Mouse (Mus musculus): ENCODE data around the gene Ttll3. TPM values are rescaled to one million over a fixed set of nuclear protein-coding genes. Genes with fewer than 3 reads are reported as not detected.

Gene Ttll3
- polyA plus RNA-seq, 3 experiments from 2014 or later: 6.6 to 18.5 (median 16.4) TPM

DNA sequence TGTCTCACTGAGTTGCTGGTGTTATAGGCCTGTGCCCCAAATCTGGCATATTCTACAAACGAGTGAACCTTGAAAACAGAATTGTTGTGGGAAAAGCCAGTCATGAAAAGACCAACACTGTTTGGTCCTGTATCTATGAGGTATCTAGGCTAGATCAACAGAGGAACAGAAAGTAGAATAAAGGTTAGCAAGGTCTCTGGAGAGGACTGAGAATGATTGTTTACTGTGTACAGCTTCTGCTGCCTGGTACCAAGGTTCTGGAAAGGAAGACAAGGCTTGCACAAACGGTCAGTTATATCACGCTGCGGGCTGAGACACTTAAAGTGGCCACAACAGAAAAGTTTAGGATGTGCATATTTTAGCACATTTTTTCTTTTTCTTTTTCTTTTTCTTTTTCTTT is 37.6 kb downstream of the Ttll3 start:
- no peak for ATAC-seq

DNA sequence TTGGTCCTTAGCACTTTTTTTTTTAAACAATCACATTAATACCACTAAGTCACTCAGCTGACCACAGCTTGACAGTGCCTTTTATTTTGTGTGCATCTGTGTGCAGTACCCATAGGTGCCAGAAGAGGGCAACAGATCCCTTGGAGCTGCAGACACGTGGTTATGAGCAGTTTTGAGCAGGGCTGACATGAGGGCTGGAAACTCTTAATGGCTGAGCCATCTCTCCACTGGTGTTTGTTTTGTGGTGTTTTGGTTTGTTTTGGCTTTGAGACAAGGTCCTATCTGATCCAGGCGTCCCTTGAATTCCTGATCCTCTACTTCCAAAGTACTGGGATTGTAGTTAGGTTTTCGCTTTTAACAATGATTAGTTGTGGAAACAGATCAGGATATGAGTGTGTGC is 38.3 kb downstream of the Ttll3 start:
- ATAC-seq: no peak

DNA sequence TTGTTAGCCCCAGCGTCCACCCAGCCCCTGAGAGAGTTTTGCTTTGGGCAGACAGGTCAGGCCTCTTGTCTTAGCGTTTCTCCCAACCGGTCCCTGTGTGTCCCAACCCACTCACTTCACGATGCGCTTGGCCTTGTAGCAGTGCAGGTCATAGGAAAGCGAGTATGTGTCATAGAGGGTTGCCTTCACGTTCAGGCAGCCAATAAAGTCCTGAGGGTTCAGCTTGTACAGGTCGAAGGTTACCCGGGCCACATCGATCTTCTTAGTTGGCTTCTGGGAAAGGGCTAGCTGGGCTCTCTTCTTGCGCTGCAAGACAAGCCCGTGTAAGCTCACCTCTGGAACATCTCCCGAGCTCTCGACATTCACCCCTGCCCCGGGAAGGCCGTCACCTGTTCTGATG is 38.9 kb downstream of the Ttll3 start:
- ATAC-seq: no peak

DNA sequence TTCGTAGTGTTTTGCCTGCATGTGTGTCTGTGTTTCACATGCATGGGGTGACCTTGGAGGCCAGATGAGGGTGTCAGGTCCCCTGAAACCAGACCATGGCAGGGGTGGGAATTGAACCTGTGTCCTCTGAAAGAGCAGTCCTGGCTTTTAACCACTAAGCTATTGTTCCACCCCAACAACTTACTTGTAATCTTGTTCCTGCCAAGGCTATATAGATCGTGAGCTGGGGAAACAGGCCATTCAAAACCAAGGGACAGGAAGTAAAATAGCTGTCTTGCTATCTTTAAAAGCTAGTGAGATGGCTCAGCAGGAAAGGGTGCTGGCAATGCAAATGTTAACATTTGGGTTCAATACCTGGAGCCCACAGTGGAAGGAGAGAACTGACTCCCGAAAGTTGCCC is 40.9 kb downstream of the Ttll3 start:
- no peak for ATAC-seq

DNA sequence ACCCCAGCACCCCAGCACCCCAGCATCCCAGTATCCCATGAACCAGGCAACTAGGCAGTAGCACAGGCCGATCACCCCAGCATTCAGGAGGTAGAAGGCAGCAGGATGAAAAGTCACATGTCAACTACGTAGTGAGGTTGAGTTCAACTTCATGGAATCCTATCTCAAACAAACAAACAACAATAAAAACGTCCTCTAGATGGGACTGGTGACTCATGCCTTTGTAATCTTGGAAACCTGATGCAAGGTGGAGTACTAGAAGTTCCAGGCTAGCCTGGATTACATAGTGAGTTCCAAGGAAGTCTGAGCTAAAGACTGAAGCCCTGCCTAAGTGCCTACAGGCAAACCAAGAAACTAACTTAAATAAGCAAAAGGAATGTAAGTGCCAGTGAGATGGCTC is 41.8 kb downstream of the Ttll3 start:
- no peak for ATAC-seq

DNA sequence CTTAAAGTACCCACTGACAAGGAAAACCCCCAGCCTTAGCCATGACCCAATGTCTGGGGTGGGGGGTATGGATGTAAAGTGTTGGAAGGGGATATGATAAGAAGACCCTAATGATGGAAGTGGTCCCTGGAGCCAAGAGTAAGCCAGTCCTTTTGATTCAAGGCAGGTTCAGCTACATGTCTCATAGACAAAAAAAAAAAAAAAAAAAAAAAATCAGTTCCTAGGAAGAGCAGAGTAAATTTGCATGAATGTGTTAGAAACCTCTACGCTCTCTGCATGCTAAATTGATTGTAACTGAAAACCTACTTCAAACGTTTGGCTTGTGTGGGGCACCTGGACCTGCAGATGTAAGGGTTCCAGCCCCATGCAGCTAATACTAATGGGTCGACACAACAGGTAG is 42.7 kb downstream of the Ttll3 start:
- ATAC-seq: no peak

DNA sequence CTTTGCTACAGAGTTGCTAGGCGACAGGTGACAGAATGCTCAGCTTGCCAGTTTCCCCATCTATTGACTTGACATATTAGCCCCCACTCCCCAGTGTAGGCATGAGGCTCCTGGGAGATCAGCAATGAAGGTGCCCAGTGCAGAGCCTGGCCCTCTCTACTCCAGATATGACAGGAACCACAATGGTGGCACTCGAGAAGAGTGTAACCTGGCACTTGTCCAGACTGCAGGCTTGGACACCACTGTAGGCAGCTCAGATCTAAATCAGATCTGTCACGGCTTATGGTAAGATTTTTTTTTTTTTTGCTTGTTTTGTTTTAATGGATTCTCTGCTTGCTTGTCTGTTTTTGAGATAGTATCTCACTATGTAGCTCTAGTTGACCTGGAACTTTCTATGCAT is 44.6 kb downstream of the Ttll3 start:
- no peak for ATAC-seq

DNA sequence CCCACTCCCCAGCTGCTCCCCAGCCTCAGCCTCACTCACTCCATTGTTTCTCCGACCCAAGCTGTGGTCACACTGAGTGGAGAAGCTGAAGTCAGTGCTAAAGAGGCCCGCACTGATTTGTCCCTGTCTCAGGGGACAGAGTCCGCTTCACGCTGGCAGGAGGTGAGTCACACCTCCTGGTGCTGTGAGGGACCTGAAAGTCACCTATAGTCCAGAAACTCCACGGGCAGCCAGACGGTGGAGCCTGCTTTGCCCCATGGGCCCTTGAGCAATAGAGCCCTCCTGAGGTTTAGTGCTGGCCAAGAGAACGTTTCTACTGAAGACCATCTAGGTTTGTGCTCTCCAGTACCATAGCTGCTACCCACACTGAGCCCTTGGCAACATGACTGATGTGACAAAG is 45.6 kb downstream of the Ttll3 start:
- ATAC-seq: no peak

DNA sequence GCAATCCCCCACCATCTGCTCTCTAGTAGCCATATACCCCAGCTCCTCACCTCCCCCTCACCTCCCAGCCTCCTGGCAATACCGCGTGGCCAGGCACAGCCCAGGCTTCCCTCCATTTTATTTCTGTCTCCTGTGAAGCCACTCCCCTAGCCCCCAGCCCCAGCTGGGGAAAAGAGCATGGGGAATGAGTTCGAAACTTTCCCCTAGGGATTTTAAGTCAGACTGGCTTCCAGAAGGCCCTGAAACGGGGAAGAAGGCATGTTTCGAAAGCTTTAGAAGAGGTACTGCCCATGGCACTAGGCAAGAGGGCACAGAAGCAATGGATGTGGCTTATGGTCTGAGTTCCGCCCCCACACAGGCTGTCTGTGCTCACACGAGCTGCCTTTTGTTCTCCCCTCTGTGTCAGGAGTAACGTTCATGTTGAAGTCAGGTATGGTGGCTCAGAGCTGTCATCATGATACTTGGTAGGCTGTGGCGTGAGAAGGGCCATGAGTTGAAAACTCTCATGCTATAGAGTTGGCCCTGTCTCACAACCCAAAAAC is 46.7 kb downstream of the Ttll3 start, which contains the start of gene Cidec:
Gene Cidec, minus strand, starts transcription at position 97 of the 542 bp plus-strand sequence.
- ATAC-seq: no peak

DNA sequence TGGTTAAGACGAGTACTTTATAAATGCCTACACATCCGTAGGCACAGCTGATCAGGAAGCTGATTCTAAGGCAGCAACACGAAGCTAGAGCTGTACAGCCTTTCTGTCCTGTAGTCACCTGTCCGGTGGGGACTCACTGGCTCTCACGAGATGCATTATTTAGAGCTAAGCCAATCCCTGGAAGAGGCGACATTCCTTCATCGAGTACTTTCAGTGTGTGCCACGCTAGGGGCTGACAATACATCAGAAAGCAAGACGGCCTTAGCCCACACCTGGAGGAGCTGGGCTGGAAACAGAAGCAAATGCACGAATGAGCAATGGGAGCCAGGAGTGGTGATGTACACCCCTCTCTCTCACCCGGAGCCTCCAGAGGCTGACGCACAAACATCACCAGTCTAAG is 48.1 kb downstream of the Ttll3 start:
- no peak for ATAC-seq

DNA sequence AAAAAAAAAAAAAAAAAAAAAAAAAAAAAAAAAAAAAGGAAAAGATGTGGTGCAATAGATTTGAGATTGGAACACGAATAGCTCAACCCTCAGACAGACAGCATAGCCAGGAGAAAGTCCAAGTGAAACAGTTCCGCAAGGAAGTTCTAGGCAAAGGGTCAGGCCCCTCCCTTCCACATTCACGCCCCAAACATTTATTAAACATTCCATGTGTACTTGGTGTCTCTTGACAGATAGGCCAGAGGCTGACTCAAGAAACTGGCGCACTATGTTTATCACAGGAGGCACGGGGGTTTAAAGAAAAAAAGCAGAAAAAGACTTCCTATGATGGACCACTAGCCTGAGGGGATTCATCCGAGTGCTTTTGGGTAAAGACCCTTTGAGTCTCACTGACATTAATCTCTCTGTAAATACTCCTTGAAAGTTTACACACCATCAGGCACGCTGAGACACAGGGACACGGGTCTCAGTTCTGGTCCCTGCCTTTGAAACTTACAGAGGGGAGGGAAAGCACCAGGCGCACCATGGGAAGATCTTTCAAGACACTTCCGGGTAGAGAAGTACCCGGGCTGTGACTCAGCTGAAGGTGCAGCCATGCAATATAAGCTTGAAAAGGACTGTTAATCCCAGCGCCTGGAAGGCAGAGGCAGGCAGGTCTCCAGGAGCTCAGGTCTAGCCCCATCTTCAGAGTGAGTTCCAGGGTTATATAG is 49.8 kb downstream of the Ttll3 start:
- ATAC-seq: no peak

DNA sequence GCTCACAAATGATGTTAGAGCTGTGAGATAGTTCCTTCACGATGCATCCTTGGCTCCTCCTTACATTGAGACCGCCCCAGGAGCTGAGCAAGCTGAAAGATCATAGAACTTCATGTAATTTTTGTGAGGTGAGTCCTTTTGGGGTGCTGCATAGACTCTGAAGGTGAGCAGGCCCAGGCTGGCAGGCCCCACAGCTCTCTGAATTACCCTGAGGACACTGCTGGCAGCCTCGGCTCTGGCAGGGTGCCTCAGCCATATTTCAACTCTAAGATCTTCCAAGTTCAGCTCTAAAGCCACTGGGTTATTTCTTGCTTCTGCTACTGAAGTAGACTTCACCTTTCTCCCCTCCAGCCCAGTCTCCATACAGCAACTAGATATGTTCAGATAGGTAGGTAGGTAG is 51.6 kb downstream of the Ttll3 start:
- ATAC-seq: no peak

DNA sequence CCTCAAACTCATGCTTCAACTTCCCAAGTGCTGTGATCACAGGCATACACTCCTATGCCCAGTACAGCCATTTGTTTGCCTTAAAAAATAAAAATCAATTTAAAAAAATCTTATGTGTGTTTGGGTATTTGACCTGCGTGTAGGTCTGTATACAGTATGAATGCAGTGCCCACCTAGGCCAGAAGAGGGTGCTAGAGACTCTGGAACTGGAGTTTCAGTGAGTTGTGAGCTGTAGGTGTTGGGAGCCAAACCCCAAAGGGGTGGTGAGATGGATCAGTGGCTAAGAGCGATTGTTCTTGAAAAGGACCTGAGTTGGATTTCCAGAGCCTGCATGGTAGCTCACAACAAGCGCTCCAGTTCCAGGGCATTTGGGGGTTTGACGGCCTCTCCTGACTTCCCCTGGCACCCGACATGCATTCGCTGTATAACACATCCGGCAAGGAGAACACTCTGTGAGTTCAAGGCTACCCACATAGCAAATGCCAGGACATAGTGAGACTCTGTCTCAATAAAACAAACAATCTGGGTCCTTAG is 52.2 kb downstream of the Ttll3 start:
- peak; percentile 68 for ATAC-seq

DNA sequence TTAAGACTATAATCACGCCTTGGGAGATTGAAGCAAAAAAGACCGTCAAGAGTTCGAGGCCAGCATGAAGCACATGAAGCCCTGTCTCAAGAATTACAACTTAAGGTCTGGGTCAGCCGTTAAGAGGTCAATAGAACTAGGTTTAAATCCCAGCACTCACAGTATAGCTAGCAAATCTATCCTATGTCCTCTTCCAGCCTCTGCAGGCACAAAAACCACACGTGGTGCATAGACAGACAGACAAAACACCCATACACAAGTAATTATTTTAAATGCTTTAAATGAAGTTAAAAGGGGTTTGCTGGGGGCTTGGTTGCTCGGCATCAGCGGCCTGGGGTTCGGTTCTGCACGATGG is 53.0 kb downstream of the Ttll3 start:
- ATAC-seq: peak; percentile 14

DNA sequence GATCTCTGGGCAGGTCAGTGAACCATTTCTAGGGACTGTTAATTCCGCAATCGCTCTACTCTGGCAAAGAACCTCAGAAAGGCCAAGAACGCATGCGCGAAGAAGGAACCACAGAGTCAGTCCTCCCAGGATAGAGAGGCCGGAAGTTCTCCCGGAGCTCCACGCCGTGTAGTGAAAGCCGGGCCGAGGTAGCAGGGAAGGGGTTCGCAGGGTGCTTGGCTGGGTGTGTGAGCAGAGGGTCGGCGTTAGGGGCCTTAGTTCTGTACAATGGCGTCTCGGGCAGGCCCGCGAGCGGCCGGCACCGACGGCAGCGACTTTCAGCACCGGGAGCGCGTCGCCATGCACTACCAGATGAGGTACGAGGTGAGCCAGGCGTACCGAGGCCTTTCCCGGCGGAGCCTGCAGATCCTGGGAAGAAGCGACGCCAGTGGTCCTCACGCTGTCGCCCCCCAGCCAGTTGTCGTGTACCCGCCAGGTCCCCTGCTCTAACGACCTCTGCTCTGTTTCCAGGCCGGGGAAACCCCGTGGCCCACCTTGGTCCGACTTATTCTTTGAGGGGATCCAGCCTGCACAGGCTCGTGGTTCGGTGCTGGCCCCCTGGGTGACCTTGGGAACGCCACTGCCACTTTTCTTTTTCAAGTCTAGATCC is 53.5 kb downstream of the Ttll3 start, which contains the start of gene Jagn1:
Gene Jagn1, plus strand, starts transcription at position 128 of the 649 bp plus-strand sequence.
- peak; percentile 93 for ATAC-seq

DNA sequence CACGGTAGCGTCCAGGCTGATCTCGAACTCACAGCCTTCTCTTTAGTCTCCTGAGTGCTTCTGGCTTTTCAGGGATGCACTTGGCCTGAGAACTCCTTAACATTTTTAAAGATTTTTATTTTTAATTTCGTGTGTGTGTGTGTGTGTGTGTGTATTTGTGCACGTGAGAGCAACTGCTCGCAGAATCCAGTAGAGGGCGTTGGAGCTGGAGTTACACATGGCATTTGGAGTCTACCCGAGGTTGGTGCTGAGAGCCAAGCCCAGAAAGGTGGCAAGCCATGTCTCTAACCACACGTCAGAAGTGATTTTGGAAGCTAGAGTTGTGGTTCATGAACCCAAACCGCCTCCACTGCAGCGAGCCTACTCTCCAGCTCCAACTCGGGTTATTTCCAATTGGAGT is 54.0 kb downstream of the Ttll3 start:
- no peak for ATAC-seq

DNA sequence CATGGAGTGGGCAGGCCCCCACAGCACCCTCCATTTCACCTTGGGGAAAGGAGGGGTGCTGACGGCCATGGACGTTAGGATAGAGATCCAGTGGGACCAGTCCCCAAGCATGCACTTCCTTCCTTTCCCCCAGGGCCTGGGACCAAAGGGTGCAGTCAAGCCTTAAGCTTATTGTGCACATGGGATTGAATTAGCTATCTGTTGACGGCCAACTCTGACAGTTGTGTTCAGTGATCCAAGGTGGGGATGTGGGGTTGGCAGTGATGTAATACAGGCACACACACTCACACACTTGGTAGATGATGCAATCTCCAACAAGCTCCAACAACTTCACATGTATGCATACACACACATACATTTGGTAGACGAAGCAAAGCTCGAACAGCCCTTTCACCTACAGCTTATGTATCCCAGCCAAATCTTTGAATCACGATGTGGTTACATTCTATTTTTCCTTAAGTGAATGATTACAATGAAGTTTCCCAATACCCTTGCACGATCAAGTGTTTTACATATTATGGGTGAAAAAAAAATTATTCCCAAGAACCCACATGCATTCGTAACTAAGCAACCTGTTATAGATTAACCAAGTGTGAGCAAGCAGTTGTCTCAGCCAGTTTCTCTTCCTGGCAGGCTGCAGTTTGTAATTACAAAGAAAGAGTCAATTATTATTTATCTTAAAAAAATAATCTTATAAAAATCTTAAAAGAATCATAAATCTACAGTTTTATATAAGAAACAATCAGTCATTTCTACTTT is 55.3 kb downstream of the Ttll3 start:
- no peak for ATAC-seq

DNA sequence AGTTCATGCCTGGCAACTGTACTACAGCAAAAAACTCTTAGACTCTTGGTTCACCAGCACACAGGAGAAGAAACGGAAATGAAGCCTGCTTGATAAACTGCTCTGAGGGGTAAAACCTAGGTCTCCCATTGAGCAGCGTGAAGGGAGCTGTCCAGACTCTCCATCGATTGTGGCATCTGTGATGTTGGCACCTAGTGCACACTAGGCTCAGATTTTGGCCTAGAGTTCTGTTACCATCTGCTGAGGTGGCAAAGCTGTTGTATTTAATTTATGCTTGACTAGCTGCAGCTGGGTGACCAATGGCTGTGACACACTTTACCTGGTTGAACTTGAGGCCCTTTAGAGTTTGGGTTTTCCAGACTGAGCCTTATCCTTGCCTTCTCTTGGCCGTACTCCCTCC is 58.6 kb downstream of the Ttll3 start:
- no peak for ATAC-seq

DNA sequence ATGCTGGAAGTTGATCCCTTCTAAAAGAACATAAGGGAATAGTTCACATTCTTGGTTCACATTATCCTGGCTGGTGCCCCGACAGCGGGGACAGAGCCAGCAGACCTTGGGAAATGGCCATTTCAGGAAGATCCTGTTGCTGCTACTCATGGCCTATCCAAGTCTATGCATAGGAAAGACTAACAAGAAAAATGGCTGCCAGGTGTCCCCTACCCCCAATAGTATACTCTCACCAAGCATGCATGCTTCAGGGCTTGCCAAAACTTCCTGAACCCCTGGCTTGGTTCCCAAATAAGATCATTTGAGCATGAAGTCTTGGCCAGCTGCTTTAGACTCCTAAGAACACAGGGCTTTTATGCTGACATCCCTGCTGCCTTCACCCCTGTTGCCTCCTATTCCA is 62.8 kb downstream of the Ttll3 start:
- ATAC-seq: no peak

DNA sequence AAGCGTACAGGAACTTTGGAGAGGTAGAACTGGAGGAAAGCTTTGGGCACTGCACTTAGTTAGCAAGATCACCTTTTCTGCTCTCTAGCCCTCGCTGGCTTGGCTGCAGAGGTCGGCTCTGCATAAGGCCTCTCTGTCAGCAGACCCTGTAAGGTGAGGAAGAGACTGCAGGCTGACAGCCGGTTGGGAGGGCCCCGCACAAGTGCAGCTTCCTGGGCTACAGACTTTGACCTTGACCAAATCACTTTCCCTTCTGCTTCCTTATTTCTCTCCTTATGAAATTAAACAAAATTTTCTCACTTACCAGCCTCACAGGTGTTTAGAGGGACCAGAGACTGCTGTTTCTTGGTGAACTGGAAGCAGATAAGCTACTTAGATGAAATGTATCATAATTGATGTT is 65.9 kb downstream of the Ttll3 start:
- ATAC-seq: no peak

DNA sequence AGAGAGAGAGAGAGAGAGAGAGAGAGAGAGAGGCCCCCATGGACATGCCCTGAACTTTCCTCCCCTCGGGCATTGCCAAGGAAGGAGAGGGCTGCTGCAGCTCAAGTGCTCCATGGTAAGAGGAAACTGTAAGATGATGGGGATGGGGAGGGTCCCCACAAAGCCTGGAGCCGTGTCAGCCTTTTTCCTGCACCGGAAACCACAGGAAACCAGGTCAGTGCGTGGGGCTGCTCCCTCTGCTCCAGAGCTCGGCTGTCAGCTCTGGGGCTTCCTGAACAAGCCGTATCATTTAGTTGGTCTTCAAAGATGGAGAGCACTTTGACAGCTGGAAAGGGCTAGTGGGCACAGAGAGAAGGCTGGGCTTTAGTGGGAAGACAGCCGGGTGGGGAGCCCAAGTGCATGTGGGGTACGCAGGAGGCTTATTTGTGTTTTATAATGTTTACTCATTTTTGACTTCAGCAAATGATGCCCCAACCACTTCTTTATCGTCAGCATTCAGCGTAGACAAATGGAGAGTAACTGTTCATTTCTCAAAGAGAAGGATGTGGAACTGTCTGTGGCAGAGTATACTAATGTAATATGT is 69.0 kb downstream of the Ttll3 start, which contains the start of gene Il17re:
Gene Il17re, plus strand, starts transcription at position 533 of the 583 bp plus-strand sequence.
- ATAC-seq: no peak

DNA sequence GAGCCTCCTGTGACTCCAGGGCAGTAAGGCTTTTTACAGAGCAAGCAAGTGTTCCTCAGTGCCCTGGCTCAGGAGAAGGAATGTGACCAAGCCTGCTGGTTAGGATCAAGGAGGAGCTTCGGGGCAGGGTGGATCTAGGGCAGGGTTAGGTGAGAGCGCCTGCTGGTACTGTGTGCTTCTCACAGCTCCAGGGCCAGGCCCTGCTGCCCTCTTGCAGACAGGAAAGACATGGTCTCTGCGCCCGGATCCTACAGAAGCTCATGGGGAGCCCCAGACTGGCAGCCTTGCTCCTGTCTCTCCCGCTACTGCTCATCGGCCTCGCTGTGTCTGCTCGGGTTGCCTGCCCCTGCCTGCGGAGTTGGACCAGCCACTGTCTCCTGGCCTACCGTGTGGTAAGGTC is 69.6 kb downstream of the Ttll3 start:
- no peak for ATAC-seq

DNA sequence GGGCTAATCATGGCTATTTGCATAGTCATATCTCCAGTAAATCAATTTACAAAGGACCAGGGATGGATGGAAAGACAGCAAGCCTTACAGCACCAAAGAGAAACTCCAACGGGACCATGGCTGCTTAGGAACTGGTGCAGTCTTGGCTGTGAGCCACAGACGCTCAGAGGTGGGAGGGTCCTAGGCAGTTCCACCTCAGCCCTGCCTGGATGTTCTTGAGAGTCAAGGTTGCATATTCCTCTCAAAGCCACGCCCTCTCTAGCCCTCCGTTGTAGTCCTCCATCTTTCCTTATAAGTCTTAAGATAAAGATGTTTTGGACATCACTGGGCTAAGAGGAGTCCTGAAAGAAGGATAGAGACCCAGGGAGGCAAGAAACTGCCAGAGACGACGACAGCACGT is 75.0 kb downstream of the Ttll3 start:
- no peak for ATAC-seq
